Mouse (Mus musculus): Measurements from ENCODE around the gene Pyroxd2. TPM values are rescaled to one million over a fixed set of nuclear protein-coding genes. Genes with fewer than 3 reads are reported as not detected.

Gene Pyroxd2
- polyA plus RNA-seq, 1 experiment from 2014 or later: 4.3 TPM

- Histone ChIP-seq H3K4me3 (ENCODE audit: low read depth, low read length) (no peak overlapping the region), H3K9ac (replicated peaks; ENCODE audit: low read depth) (no peak overlapping the region), H3K27me3 (replicated peaks; ENCODE audit: insufficient read depth, low read length) (no peaks in the 10 kb centered on the region), H3K27ac (ENCODE audit: low read length) (no peak overlapping the region), H3K4me2 (replicated peaks; ENCODE audit: low read depth, low read length) (no peak overlapping the region), H3K4me1 (ENCODE audit: insufficient read depth, low read depth, low read length) (no peaks in the 10 kb centered on the region), H3K9me3 (ENCODE audit: low read length) (no peaks in the 10 kb centered on the region), H3K36me3 (ENCODE audit: insufficient read depth, low read length) (no peaks in the 10 kb centered on the region)
- ATAC-seq (no peak), DNase-seq (ENCODE audit: low spot score) (no peak)
- TF ChIP-seq EP300 (IDR thresholded peaks at IDR 0.05) (no peak), CTCF (IDR thresholded peaks at IDR 0.05) (no peak)
- WGBS: 73% methylated on average over 5 of the region's 5 CpGs
Observed at GRCm38 (mm10) chr19:42717668-42718067, 34.9 kb downstream of the Pyroxd2 start.

- TF ChIP-seq CTCF (IDR thresholded peaks at IDR 0.05) (no peak), EP300 (IDR thresholded peaks at IDR 0.05) (no peak)
- WGBS: 52% methylated on average over 7 of the region's 7 CpGs
- Histone ChIP-seq H3K4me3 (ENCODE audit: low read depth, low read length) (no peak overlapping the region), H3K27me3 (replicated peaks; ENCODE audit: insufficient read depth, low read length) (no peaks in the 10 kb centered on the region), H3K36me3 (ENCODE audit: insufficient read depth, low read length) (no peaks in the 10 kb centered on the region), H3K27ac (ENCODE audit: low read length) (no peak overlapping the region), H3K4me2 (replicated peaks; ENCODE audit: low read depth, low read length) (no peak overlapping the region), H3K4me1 (ENCODE audit: insufficient read depth, low read depth, low read length) (no peaks in the 10 kb centered on the region), H3K9me3 (ENCODE audit: low read length) (no peaks in the 10 kb centered on the region), H3K9ac (replicated peaks; ENCODE audit: low read depth) (no peak overlapping the region)
- ATAC-seq (no peak), DNase-seq (ENCODE audit: low spot score) (no peak)
Observed at GRCm38 (mm10) chr19:42716507-42716906, 36.1 kb downstream of the Pyroxd2 start.

- Histone ChIP-seq H3K9me3 (ENCODE audit: low read length) (no peaks in the 10 kb centered on the region), H3K4me2 (replicated peaks; ENCODE audit: low read depth, low read length) (no peak overlapping the region), H3K9ac (replicated peaks; ENCODE audit: low read depth) (no peak overlapping the region), H3K36me3 (ENCODE audit: insufficient read depth, low read length) (no peaks in the 10 kb centered on the region), H3K4me3 (ENCODE audit: low read depth, low read length) (no peak overlapping the region), H3K27ac (ENCODE audit: low read length) (no peak overlapping the region), H3K27me3 (replicated peaks; ENCODE audit: insufficient read depth, low read length) (no peaks in the 10 kb centered on the region), H3K4me1 (ENCODE audit: insufficient read depth, low read depth, low read length) (no peaks in the 10 kb centered on the region)
- no peak for TF ChIP-seq EP300 (IDR thresholded peaks at IDR 0.05)
- TF ChIP-seq CTCF (IDR thresholded peaks at IDR 0.05): no peak
- WGBS: 54% methylated on average over 9 of the region's 9 CpGs
- DNase-seq (ENCODE audit: low spot score) (peak; percentile 37), ATAC-seq (peak; percentile 59)
Observed at GRCm38 (mm10) chr19:42713770-42714169, 38.8 kb downstream of the Pyroxd2 start.

- Histone ChIP-seq H3K4me3 (ENCODE audit: low read depth, low read length) (no peak overlapping the region), H3K9ac (replicated peaks; ENCODE audit: low read depth) (no peak overlapping the region), H3K4me1 (ENCODE audit: insufficient read depth, low read depth, low read length) (no peaks in the 10 kb centered on the region), H3K27ac (ENCODE audit: low read length) (no peak overlapping the region), H3K4me2 (replicated peaks; ENCODE audit: low read depth, low read length) (no peak overlapping the region), H3K27me3 (replicated peaks; ENCODE audit: insufficient read depth, low read length) (no peaks in the 10 kb centered on the region), H3K36me3 (ENCODE audit: insufficient read depth, low read length) (no peaks in the 10 kb centered on the region), H3K9me3 (ENCODE audit: low read length) (no peaks in the 10 kb centered on the region)
- TF ChIP-seq CTCF (IDR thresholded peaks at IDR 0.05) (no peak), EP300 (IDR thresholded peaks at IDR 0.05) (no peak)
- DNase-seq (ENCODE audit: low spot score): no peak
- 64% methylated on average over 7 of the region's 10 CpGs for WGBS
- no peak for ATAC-seq
Observed at GRCm38 (mm10) chr19:42699426-42699825, 53.1 kb downstream of the Pyroxd2 start.

- H3K36me3 ChIP-seq (ENCODE audit: insufficient read depth, low read length): no peaks in the 10 kb centered on the region
- H3K27me3 ChIP-seq (replicated peaks; ENCODE audit: insufficient read depth, low read length): no peaks in the 10 kb centered on the region
- no peak for DNase-seq (ENCODE audit: low spot score)
- H3K4me2 ChIP-seq (replicated peaks; ENCODE audit: low read depth, low read length): no peak overlapping the region
- H3K4me1 ChIP-seq (ENCODE audit: insufficient read depth, low read depth, low read length): no peaks in the 10 kb centered on the region
- H3K9me3 ChIP-seq (ENCODE audit: low read length): no peaks in the 10 kb centered on the region
- 63% methylated on average over 2 of the region's 2 CpGs for WGBS
- no peak overlapping the region for H3K27ac ChIP-seq (ENCODE audit: low read length)
- H3K9ac ChIP-seq (replicated peaks; ENCODE audit: low read depth): no peak overlapping the region
- TF ChIP-seq EP300 (IDR thresholded peaks at IDR 0.05): no peak
- no peak for TF ChIP-seq CTCF (IDR thresholded peaks at IDR 0.05)
- no peak for ATAC-seq
- no peak overlapping the region for H3K4me3 ChIP-seq (ENCODE audit: low read depth, low read length)
Observed at GRCm38 (mm10) chr19:42698576-42698975, 54.0 kb downstream of the Pyroxd2 start.

GRCm38 (mm10) chr19:42697336-42697735, 55.2 kb downstream of the Pyroxd2 start:
- no peak overlapping the region for H3K9ac ChIP-seq (replicated peaks; ENCODE audit: low read depth)
- TF ChIP-seq CTCF (IDR thresholded peaks at IDR 0.05): no peak
- no peak for TF ChIP-seq EP300 (IDR thresholded peaks at IDR 0.05)
- no peaks in the 10 kb centered on the region for H3K36me3 ChIP-seq (ENCODE audit: insufficient read depth, low read length)
- H3K4me2 ChIP-seq (replicated peaks; ENCODE audit: low read depth, low read length): no peak overlapping the region
- no peak for DNase-seq (ENCODE audit: low spot score)
- H3K9me3 ChIP-seq (ENCODE audit: low read length): no peaks in the 10 kb centered on the region
- no peak overlapping the region for H3K4me3 ChIP-seq (ENCODE audit: low read depth, low read length)
- WGBS: 51% methylated on average over 6 of the region's 6 CpGs
- no peak overlapping the region for H3K27ac ChIP-seq (ENCODE audit: low read length)
- no peaks in the 10 kb centered on the region for H3K27me3 ChIP-seq (replicated peaks; ENCODE audit: insufficient read depth, low read length)
- H3K4me1 ChIP-seq (ENCODE audit: insufficient read depth, low read depth, low read length): no peaks in the 10 kb centered on the region
- ATAC-seq: no peak

- H3K4me1 ChIP-seq (ENCODE audit: insufficient read depth, low read depth, low read length): no peaks in the 10 kb centered on the region
- 81% methylated on average over 1 of the region's 1 CpGs for WGBS
- no peak overlapping the region for H3K9ac ChIP-seq (replicated peaks; ENCODE audit: low read depth)
- no peaks in the 10 kb centered on the region for H3K36me3 ChIP-seq (ENCODE audit: insufficient read depth, low read length)
- no peak overlapping the region for H3K4me2 ChIP-seq (replicated peaks; ENCODE audit: low read depth, low read length)
- no peak for ATAC-seq
- TF ChIP-seq CTCF (IDR thresholded peaks at IDR 0.05) (no peak), EP300 (IDR thresholded peaks at IDR 0.05) (no peak)
- H3K9me3 ChIP-seq (ENCODE audit: low read length): no peaks in the 10 kb centered on the region
- no peak overlapping the region for H3K27ac ChIP-seq (ENCODE audit: low read length)
- DNase-seq (ENCODE audit: low spot score): no peak
- no peaks in the 10 kb centered on the region for H3K27me3 ChIP-seq (replicated peaks; ENCODE audit: insufficient read depth, low read length)
- H3K4me3 ChIP-seq (ENCODE audit: low read depth, low read length): no peak overlapping the region
Observed at GRCm38 (mm10) chr19:42690256-42690655, 62.3 kb downstream of the Pyroxd2 start.

Data from lung, postnatal 0 days (tissue).